Mouse (Mus musculus) heart, embryonic 14.5 days (tissue): ENCODE measurements around the gene Cnksr1. TPM values are rescaled to one million over a fixed set of nuclear protein-coding genes. Genes with fewer than 3 reads are reported as not detected.

ENCODE experiments used
- ATAC-seq: fragments of 200-750 bp; cut with Nextera tagmentation; 2 replicates; pipeline ENCODE4 v1.8.0; 2017; ENCODE audit warnings: low read depth, moderate TSS enrichment; ENCODE audit not compliant: insufficient number of reproducible peaks, insufficient read depth, low FRiP score
- H3K27ac ChIP-seq, 2 experiments: fragments of 200-500 bp in 1 of 2; fragments of 300-500 bp in 1 of 2; sonication (generic) in 1 of 2; replicated peaks in 1 of 2; 2 replicates each; pipeline ENCODE4 v1.5.1; 2012 to 2014; ENCODE audit warnings: low read depth in 2 of 2, low read length in 2 of 2, control low read depth in 1 of 2, mild to moderate bottlenecking in 1 of 2, mixed read lengths in 1 of 2; ENCODE audit not compliant: control insufficient read depth in 1 of 2, insufficient read depth in 1 of 2
- H3K27me3 ChIP-seq: fragments of 300-500 bp; sonication (generic); 2 replicates; pipeline ENCODE4 v1.6.1; 2014; ENCODE audit warnings: mild to moderate bottlenecking, low read length, control low read depth; ENCODE audit not compliant: control insufficient read depth, insufficient read depth
- H3K36me3 ChIP-seq: fragments of 300-500 bp; sonication (generic); 2 replicates; pipeline ENCODE4 v1.6.1; 2014; ENCODE audit warnings: mild to moderate bottlenecking, control low read depth, low read length, mixed read lengths; ENCODE audit not compliant: control insufficient read depth, insufficient read depth
- H3K4me1 ChIP-seq, 2 experiments: fragments of 200-500 bp in 1 of 2; fragments of 300-500 bp in 1 of 2; sonication (generic) in 1 of 2; 2 replicates each; pipeline ENCODE4 v1.6.1; 2012 to 2014; ENCODE audit warnings: low read length in 2 of 2, control low read depth in 1 of 2, mixed read lengths in 1 of 2; ENCODE audit not compliant: control insufficient read depth in 2 of 2, insufficient read depth in 2 of 2
- H3K4me2 ChIP-seq: fragments of 300-500 bp; sonication (generic); 2 replicates; pipeline ENCODE4 v1.6.1; 2014; ENCODE audit warnings: mild to moderate bottlenecking, low read length
- H3K4me3 ChIP-seq, 2 experiments: fragments of 200-500 bp in 1 of 2; fragments of 300-500 bp in 1 of 2; sonication (generic) in 1 of 2; 2 replicates each; pipeline ENCODE4 v1.5.1; 2012 to 2014; ENCODE audit warnings: low read length in 2 of 2, mild to moderate bottlenecking in 2 of 2, control low read depth in 1 of 2, low read depth in 1 of 2, moderate library complexity in 1 of 2; ENCODE audit not compliant: control insufficient read depth in 1 of 2, insufficient read depth in 1 of 2
- H3K9ac ChIP-seq: fragments of 300-500 bp; sonication (generic); 2 replicates; pipeline ENCODE4 v1.6.1; 2014; ENCODE audit warnings: mild to moderate bottlenecking, low read length
- H3K9me3 ChIP-seq: fragments of 300-500 bp; sonication (generic); 2 replicates; pipeline ENCODE4 v1.6.1; 2016; ENCODE audit warnings: low read length, control low read depth; ENCODE audit not compliant: control insufficient read depth
- WGBS: fragments of 180-500 bp; shearing (Covaris S2); extraction: QIAGEN DNeasy Blood & Tissue Kit; methylation state at CpG from one replicate; pipeline ENCODE4 v1.1.7; 2014; 5-methylcytosine and 5-hydroxymethylcytosine counted together
- polyA plus RNA-seq: library from polyadenylated mRNA; unstranded; fragments of >200 nt; fragmentation: Nextera tagmentation; extraction: Ambion mirVana; gene quantifications from 2 replicates; pipeline ENCODE4 v1.2.1, GENCODE M21; 2014

Cnksr1 gene
- polyA plus RNA-seq, 1 experiment from 2014 or later: 0.57 TPM

DNA sequence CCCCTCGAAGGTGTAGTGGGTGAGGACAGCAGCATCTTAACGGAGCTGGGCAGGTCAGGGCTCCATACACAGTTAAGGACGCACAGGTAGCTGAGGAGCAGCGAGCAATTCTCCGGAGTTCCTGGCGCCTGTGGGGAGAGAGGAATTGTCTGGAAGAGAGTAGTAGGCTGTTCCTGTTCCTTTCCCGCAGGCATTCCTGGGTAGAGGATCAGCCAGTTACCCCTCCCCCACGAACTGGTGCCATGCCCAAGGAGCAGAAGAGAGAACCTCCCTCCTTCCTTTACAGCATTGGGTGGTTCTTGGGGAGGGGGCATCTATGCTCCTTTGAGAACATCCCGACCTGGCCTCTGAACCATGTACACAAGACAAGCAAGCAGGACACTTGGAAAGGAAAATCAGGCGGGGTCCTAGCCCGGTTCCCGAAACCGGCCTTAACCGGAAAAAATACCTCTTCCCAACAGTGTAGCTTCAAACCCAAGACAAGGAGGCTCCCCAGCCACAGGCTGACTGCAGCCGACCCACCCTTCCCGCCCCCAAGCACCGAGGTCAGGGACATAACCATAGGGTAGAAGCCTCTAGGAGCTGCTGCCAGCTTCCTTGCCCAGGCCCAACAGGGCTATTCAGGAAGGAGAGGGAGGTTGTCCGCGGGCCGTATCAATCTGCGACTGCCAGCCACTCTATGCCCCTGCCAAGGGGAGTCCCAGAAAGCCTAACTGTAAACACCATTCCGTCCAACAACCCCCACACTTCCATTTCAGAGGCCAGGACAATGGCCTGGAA, 14.1 kb upstream of the Cnksr1 start:
- Histone ChIP-seq H3K9ac (peak overlapping the region; percentile 69), H3K27ac (no peak overlapping the region; a peak in 1 of 4 replicates), H3K4me1 (peaks cover 47 to 54% of the 10 kb centered on the region in 2 experiments), H3K36me3 (no peaks in the 10 kb centered on the region), H3K9me3 (no peaks in the 10 kb centered on the region), H3K27me3 (peaks cover 31% of the 10 kb centered on the region), H3K4me2 (peak overlapping the region; percentile 88), H3K4me3 (peak overlapping the region; percentile 48 to 49)
- 27% methylated on average over 22 of the region's 22 CpGs for WGBS
- ATAC-seq: no peak

- 0 out of 2 replicates have a peak, but pooled peaks have one; percentile 15 for ATAC-seq
- peaks cover 40 to 46% of the 10 kb centered on the region in 2 experiments for H3K4me1 ChIP-seq
- no peak overlapping the region for H3K27ac ChIP-seq
- 1% methylated on average over 82 of the region's 91 CpGs for WGBS
- no peaks in the 10 kb centered on the region for H3K36me3 ChIP-seq
- no peaks in the 10 kb centered on the region for H3K9me3 ChIP-seq
- H3K9ac ChIP-seq: peak overlapping the region; percentile 69
- peaks cover 39% of the 10 kb centered on the region for H3K27me3 ChIP-seq
- H3K4me3 ChIP-seq: peak overlapping the region; percentile 48 to 49
- peak overlapping the region; percentile 88 for H3K4me2 ChIP-seq
Observed at GRCm38 (mm10) chr4:134251241-134252130, 13.3 kb upstream of the Cnksr1 start.

GRCm38 (mm10) chr4:134250930-134251240, 12.7 kb upstream of the Cnksr1 start:
- WGBS: 21% methylated on average over 10 of the region's 10 CpGs
- ATAC-seq: no peak
- Histone ChIP-seq H3K4me3 (peak overlapping the region; percentile 48 to 49), H3K9me3 (no peaks in the 10 kb centered on the region), H3K27ac (no peak overlapping the region), H3K9ac (peak overlapping the region; percentile 69), H3K27me3 (peaks cover 42% of the 10 kb centered on the region), H3K4me2 (peak overlapping the region; percentile 88), H3K36me3 (no peaks in the 10 kb centered on the region), H3K4me1 (peaks cover 34 to 40% of the 10 kb centered on the region in 2 experiments)

- Histone ChIP-seq H3K36me3 (no peaks in the 10 kb centered on the region), H3K9me3 (no peaks in the 10 kb centered on the region), H3K4me3 (peak overlapping the region; percentile 46 to 48; a peak in 3 of 4 replicates), H3K4me2 (peak overlapping the region; percentile 88), H3K9ac (0 out of 2 replicates have a peak overlapping the region, but pooled peaks have one; percentile 13), H3K27me3 (peaks cover 42% of the 10 kb centered on the region), H3K27ac (no peak overlapping the region), H3K4me1 (peaks cover 37 to 41% of the 10 kb centered on the region in 2 experiments)
- no peak for ATAC-seq
- 16% methylated on average over 27 of the region's 27 CpGs for WGBS
Observed at GRCm38 (mm10) chr4:134250116-134250929, 12.1 kb upstream of the Cnksr1 start.

DNA sequence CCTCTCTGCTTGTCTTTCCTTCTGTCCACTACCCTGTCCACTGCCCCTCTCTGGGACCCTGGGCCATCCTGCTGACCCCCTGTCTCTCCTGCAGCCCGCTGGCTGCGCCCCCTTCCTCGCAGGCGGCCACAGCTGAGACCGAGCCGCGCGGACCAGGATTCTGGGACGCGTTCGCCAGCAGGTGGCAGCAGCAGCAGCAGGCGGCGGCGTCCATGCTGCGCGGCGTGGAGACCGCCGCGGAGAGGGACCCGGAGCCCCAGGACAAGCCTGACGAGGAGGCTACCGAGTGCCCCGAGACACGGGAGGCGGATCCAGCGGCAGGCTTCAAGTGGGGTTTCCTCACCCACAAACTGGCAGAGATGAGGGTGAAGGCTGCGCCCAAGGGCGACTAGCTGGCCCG, 11.5 kb upstream of the Cnksr1 start:
- no peak for ATAC-seq
- H3K9ac ChIP-seq: no peak overlapping the region
- peaks cover 42% of the 10 kb centered on the region for H3K27me3 ChIP-seq
- 2% methylated on average over 30 of the region's 30 CpGs for WGBS
- H3K4me3 ChIP-seq: peak overlapping the region; percentile 46 to 48
- H3K4me2 ChIP-seq: peak overlapping the region; percentile 88
- H3K9me3 ChIP-seq: no peaks in the 10 kb centered on the region
- no peak overlapping the region for H3K27ac ChIP-seq
- H3K4me1 ChIP-seq: peaks cover 40 to 45% of the 10 kb centered on the region in 2 experiments
- H3K36me3 ChIP-seq: no peaks in the 10 kb centered on the region

DNA sequence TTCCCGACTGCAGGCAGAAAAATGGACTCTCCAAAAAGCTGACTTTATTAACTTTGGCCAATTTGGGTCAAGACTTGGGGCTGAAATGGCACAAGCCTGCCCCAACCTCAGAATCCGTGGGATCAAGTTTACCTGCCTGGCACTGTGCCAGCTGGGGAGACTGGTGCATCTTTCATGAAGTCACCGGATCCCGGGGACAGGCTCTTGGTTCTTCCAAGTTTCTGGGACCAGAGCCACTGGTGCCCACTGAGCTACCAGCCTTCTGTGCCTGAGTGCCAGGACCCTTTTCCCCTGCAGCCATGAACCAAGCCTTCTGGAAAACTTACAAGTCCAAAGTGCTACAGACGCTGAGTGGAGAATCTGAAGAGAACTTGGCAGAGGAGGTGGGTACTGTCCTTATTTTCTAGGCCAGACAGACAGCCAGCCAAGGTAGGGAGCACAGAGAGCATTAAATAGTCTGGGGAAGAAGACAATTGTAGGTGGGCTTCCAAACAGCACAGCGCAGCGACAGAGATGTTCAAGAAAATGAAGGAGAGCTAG, 8.6 kb upstream of the Cnksr1 start, which contains the start of gene Gm30191:
TSS of gene Gm30191 (plus strand) at position 217 of the 540 bp plus-strand sequence.
- H3K27ac ChIP-seq: no peak within 1 kb of the TSS
- H3K36me3 ChIP-seq: no peaks in the 10 kb centered on the region
- no peak within 1 kb of the TSS for H3K9ac ChIP-seq
- peaks cover 25 to 27% of the 10 kb centered on the region in 2 experiments for H3K4me1 ChIP-seq
- H3K4me3 ChIP-seq: peak within 1 kb of the TSS in 1 of 2 experiments; percentile 89; a peak in 2 of 4 replicates
- no peaks in the 10 kb centered on the region for H3K9me3 ChIP-seq
- ATAC-seq: no peak
- 81% methylated on average over 7 of the region's 7 CpGs for WGBS
- peaks cover 29% of the 10 kb centered on the region for H3K27me3 ChIP-seq
- H3K4me2 ChIP-seq: peak within 1 kb of the TSS; percentile 96

- peaks cover 21 to 22% of the 10 kb centered on the region in 2 experiments for H3K4me1 ChIP-seq
- H3K27me3 ChIP-seq: peaks cover 29% of the 10 kb centered on the region
- ATAC-seq: no peak
- H3K9ac ChIP-seq: no peak overlapping the region
- no peaks in the 10 kb centered on the region for H3K9me3 ChIP-seq
- no peak overlapping the region for H3K4me2 ChIP-seq
- no peaks in the 10 kb centered on the region for H3K36me3 ChIP-seq
- WGBS: 55% methylated on average over 4 of the region's 4 CpGs
- no peak overlapping the region for H3K4me3 ChIP-seq
- no peak overlapping the region for H3K27ac ChIP-seq
Observed at GRCm38 (mm10) chr4:134246256-134246655, 8.1 kb upstream of the Cnksr1 start.
